Mouse (Mus musculus) midbrain, embryonic 13.5 days (tissue): ENCODE measurements around the gene Nr4a1. TPM values are rescaled to one million over a fixed set of nuclear protein-coding genes. Genes with fewer than 3 reads are reported as not detected.

Experiments
- ATAC-seq: fragments of 200-750 bp; cut with Nextera tagmentation; 2 replicates; pipeline ENCODE4 v1.8.0; 2017; ENCODE audit warnings: mild to moderate bottlenecking, moderate TSS enrichment, moderate library complexity
- H3K27ac ChIP-seq: fragments of 300-500 bp; sonication (generic); 2 replicates; pipeline ENCODE4 v1.5.1; 2015; ENCODE audit warnings: inconsistent platforms, mild to moderate bottlenecking, moderate library complexity
- H3K27me3 ChIP-seq: fragments of 300-500 bp; sonication (generic); 2 replicates; pipeline ENCODE4 v1.6.1; 2015; ENCODE audit warnings: mild to moderate bottlenecking, inconsistent platforms
- H3K36me3 ChIP-seq: fragments of 300-500 bp; sonication (generic); 2 replicates; pipeline ENCODE4 v1.6.1; 2015; ENCODE audit warnings: mild to moderate bottlenecking, inconsistent platforms
- H3K4me1 ChIP-seq: fragments of 300-500 bp; sonication (generic); replicated peaks from 2 replicates; pipeline ENCODE4 v1.6.1; 2015; ENCODE audit warnings: inconsistent platforms
- H3K4me2 ChIP-seq: fragments of 300-500 bp; sonication (generic); replicated peaks from 2 replicates; pipeline ENCODE4 v1.6.1; 2015; ENCODE audit warnings: moderate library complexity, mild to moderate bottlenecking, inconsistent platforms
- H3K4me3 ChIP-seq: fragments of 300-500 bp; sonication (generic); replicated peaks from 2 replicates; pipeline ENCODE4 v1.5.1; 2015; ENCODE audit warnings: mild to moderate bottlenecking, inconsistent platforms
- H3K9ac ChIP-seq: fragments of 300-500 bp; sonication (generic); replicated peaks from 2 replicates; pipeline ENCODE4 v1.6.1; 2015; ENCODE audit warnings: mild to moderate bottlenecking, inconsistent platforms
- H3K9me3 ChIP-seq: fragments of 300-500 bp; sonication (generic); 2 replicates; pipeline ENCODE4 v1.6.1; 2016; ENCODE audit warnings: mild to moderate bottlenecking, inconsistent platforms
- WGBS: fragments of 180-500 bp; shearing (Covaris S2); methylation state at CpG from one replicate; pipeline ENCODE4 v1.1.7; 2015; 5-methylcytosine and 5-hydroxymethylcytosine counted together
- polyA plus RNA-seq: library from polyadenylated mRNA; unstranded; fragments of >200 nt; fragmentation: Nextera tagmentation; extraction: Ambion mirVana; gene quantifications from 2 replicates; pipeline ENCODE4 v1.2.1, GENCODE M21; 2015

Gene Nr4a1
- polyA plus RNA-seq, 1 experiment from 2014 or later, result 3.1 TPM

GRCm38 (mm10) chr15:101260387-101260786 is 6.3 kb downstream of the Nr4a1 start:
- ATAC-seq, result no peak
- Histone ChIP-seq H3K9me3 (no peaks in the 10 kb centered on the region), H3K36me3 (no peaks in the 10 kb centered on the region), H3K4me2 (no peak overlapping the region), H3K9ac (no peak overlapping the region), H3K4me3 (no peak overlapping the region), H3K27me3 (peaks cover 12% of the 10 kb centered on the region), H3K4me1 (0 out of 2 replicates have a peak, but pooled peaks cover 4% of the 10 kb centered on the region), H3K27ac (no peak overlapping the region)
- WGBS, result 74% methylated on average over 10 of the region's 10 CpGs

GRCm38 (mm10) chr15:101260874-101261622 is 7.0 kb downstream of the Nr4a1 start:
- Histone ChIP-seq H3K36me3 (no peaks in the 10 kb centered on the region), H3K9ac (no peak overlapping the region), H3K4me1 (peaks cover 10% of the 10 kb centered on the region), H3K27ac (peak overlapping the region; percentile 25; the same call in 1 of the 2 replicates), H3K4me3 (no peak overlapping the region), H3K9me3 (no peaks in the 10 kb centered on the region), H3K27me3 (peaks cover 17% of the 10 kb centered on the region), H3K4me2 (no peak overlapping the region)
- no peak for ATAC-seq
- WGBS, result 74% methylated on average over 13 of the region's 13 CpGs

GRCm38 (mm10) chr15:101262502-101262901 is 8.4 kb downstream of the Nr4a1 start:
- no peak for ATAC-seq
- H3K4me1 ChIP-seq, result peaks cover 25% of the 10 kb centered on the region
- WGBS, result 70% methylated on average over 5 of the region's 5 CpGs

GRCm38 (mm10) chr15:101266132-101266963 is 12.3 kb downstream of the Nr4a1 start:
- peak; percentile 69 for ATAC-seq
- no peak overlapping the region for H3K27ac ChIP-seq
- peaks cover 21% of the 10 kb centered on the region for H3K4me1 ChIP-seq
- H3K27me3 ChIP-seq, result peaks cover 37% of the 10 kb centered on the region
- H3K4me3 ChIP-seq, result peak overlapping the region; percentile 47
- H3K4me2 ChIP-seq, result peak overlapping the region; percentile 83
- peak overlapping the region; percentile 61 for H3K9ac ChIP-seq
- whole genome bisulfite sequencing, result under 1% methylated on average over 53 of the region's 57 CpGs
- no peaks in the 10 kb centered on the region for H3K9me3 ChIP-seq
- H3K36me3 ChIP-seq, result peaks cover 11% of the 10 kb centered on the region; the same call in 1 of the 2 replicates

More at GRCm38 (mm10) chr15:101262502-101262901, 8.4 kb downstream of the Nr4a1 start:
- no peak overlapping the region for H3K4me3 ChIP-seq
- no peak overlapping the region for H3K27ac ChIP-seq
- H3K9me3 ChIP-seq, result no peaks in the 10 kb centered on the region
- H3K9ac ChIP-seq, result no peak overlapping the region
- peaks cover 24% of the 10 kb centered on the region for H3K27me3 ChIP-seq
- no peak overlapping the region for H3K4me2 ChIP-seq
- H3K36me3 ChIP-seq, result no peaks in the 10 kb centered on the region

GRCm38 (mm10) chr15:101267053-101268032 is 13.3 kb downstream of the Nr4a1 start:
- Histone ChIP-seq H3K9me3 (no peaks in the 10 kb centered on the region), H3K27me3 (peaks cover 37% of the 10 kb centered on the region), H3K4me1 (peaks cover 21% of the 10 kb centered on the region), H3K27ac (no peak overlapping the region), H3K9ac (peak overlapping the region; percentile 61), H3K4me2 (peak overlapping the region; percentile 83), H3K36me3 (peaks cover 11% of the 10 kb centered on the region; the same call in 1 of the 2 replicates), H3K4me3 (peak overlapping the region; percentile 47)
- no peak for ATAC-seq
- 6% methylated on average over 25 of the region's 25 CpGs for WGBS

- peaks cover 31% of the 10 kb centered on the region for H3K36me3 ChIP-seq
- no peaks in the 10 kb centered on the region for H3K9me3 ChIP-seq
- no peak overlapping the region for H3K27ac ChIP-seq
- WGBS, result 92% methylated on average over 29 of the region's 29 CpGs
- no peak overlapping the region for H3K4me3 ChIP-seq
- no peak overlapping the region for H3K9ac ChIP-seq
- H3K4me2 ChIP-seq, result no peak overlapping the region
- peaks cover 35% of the 10 kb centered on the region for H3K27me3 ChIP-seq
- ATAC-seq, result no peak
- H3K4me1 ChIP-seq, result peaks cover 21% of the 10 kb centered on the region
Measured at GRCm38 (mm10) chr15:101270101-101270820, 16.2 kb downstream of the Nr4a1 start.

DNA sequence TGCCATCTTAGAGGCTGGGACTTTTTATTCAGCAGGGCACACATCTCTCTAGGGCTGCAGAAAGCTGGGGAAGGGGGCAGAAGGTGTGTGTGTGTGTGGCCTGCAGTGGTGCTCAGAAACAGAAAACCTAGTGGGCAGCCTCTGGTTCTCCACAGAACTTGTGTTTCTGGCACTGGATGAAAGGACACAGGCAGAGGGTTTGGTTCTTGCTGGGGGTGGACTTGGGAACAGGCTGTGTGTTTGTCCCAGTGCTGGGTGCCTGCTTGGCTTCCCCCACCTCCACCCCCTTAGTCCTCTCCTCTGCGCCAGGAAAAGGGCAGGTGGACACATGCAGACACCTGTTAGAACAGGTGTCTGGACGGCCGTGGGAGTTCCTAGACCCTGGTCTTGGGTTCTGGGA is 17.0 kb downstream of the Nr4a1 start:
- peaks cover 31% of the 10 kb centered on the region for H3K36me3 ChIP-seq
- no peak overlapping the region for H3K4me2 ChIP-seq
- no peak overlapping the region for H3K4me3 ChIP-seq
- peaks cover 15% of the 10 kb centered on the region for H3K4me1 ChIP-seq
- 72% methylated on average over 3 of the region's 3 CpGs for WGBS
- no peak overlapping the region for H3K27ac ChIP-seq
- no peaks in the 10 kb centered on the region for H3K9me3 ChIP-seq
- H3K27me3 ChIP-seq, result peaks cover 27% of the 10 kb centered on the region
- no peak for ATAC-seq
- no peak overlapping the region for H3K9ac ChIP-seq

GRCm38 (mm10) chr15:101271513-101271912 is 17.4 kb downstream of the Nr4a1 start:
- H3K36me3 ChIP-seq, result peaks cover 31% of the 10 kb centered on the region
- WGBS, result 84% methylated on average over 15 of the region's 15 CpGs

DNA sequence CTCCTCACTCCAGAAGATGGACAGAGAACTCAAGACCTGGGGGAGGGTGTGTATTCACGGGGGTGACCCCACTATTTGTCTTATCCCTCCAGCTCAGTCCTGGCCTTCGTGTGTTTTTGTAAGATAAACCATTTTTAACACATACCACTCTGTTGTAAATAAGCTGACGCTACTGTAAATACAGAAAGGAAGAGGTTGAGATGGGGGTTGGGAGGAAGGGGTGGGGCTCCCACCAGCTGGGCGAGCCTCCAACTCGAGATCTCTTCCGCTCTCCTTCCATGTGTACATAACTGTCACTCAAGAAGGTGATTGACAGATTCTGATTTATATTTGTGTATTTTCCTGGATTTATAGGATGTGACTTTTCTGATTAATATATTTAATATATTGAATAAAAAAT is 20.3 kb downstream of the Nr4a1 start:
- Histone ChIP-seq H3K27ac (no peak overlapping the region), H3K9ac (no peak overlapping the region)

More at GRCm38 (mm10) chr15:101271513-101271912, 17.4 kb downstream of the Nr4a1 start:
- Histone ChIP-seq H3K4me1 (peaks cover 11% of the 10 kb centered on the region), H3K27me3 (peaks cover 23% of the 10 kb centered on the region), H3K4me3 (no peak overlapping the region), H3K9me3 (no peaks in the 10 kb centered on the region), H3K9ac (no peak overlapping the region), H3K4me2 (no peak overlapping the region), H3K27ac (no peak overlapping the region)
- no peak for ATAC-seq

DNA sequence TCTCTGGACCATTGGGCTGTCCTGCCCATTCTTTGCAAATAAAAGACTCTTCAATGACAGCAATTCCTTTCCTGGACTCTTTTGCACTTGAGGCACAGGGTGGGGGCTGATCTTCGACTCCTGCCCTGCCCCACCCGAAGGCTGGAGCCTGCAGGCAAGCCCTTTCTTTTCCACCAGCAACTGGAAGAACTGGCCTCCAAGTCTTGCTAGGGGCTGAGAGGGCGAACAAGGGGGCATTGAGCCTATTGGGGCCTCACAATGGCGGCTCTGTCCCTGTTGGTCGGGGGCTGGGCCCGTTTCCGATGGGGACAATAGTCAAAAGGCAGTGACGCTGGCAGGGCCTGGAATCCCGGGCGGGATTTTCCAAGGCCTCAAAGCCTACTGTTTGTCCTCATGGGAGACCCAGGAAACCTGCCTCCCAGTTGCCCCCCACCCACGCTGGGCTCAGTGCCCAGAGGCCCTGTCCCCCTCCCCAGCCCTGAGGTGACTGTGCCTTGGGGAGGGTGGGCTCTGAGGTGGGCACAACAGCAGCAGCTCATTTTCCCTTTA is 23.4 kb downstream of the Nr4a1 start:
- no peak overlapping the region; the same call in 1 of the 2 replicates for H3K9ac ChIP-seq
- no peaks in the 10 kb centered on the region for H3K27me3 ChIP-seq
- WGBS, result 16% methylated on average over 11 of the region's 11 CpGs
- H3K4me2 ChIP-seq, result no peak overlapping the region
- peak; percentile 64 for ATAC-seq
- H3K9me3 ChIP-seq, result no peaks in the 10 kb centered on the region
- peaks cover 8% of the 10 kb centered on the region for H3K4me1 ChIP-seq
- 0 out of 2 replicates have a peak overlapping the region, but pooled peaks have one; percentile 9 for H3K27ac ChIP-seq
- H3K36me3 ChIP-seq, result peaks cover 20% of the 10 kb centered on the region
- no peak overlapping the region for H3K4me3 ChIP-seq

More for the DNA sequence above, 20.3 kb downstream of the Nr4a1 start:
- Histone ChIP-seq H3K4me2 (no peak overlapping the region), H3K4me1 (peaks cover 8% of the 10 kb centered on the region), H3K36me3 (peaks cover 31% of the 10 kb centered on the region), H3K27me3 (no peaks in the 10 kb centered on the region), H3K4me3 (no peak overlapping the region), H3K9me3 (no peaks in the 10 kb centered on the region)
- no peak for ATAC-seq
- WGBS, result 86% methylated on average over 6 of the region's 6 CpGs
